Mouse (Mus musculus) forebrain, embryonic 16.5 days (tissue): ENCODE data around the gene Gm9117. TPM values are rescaled to one million over a fixed set of nuclear protein-coding genes. Genes with fewer than 3 reads are reported as not detected.
"Not testable (repeated sequence)": the region's sequence is repeated elsewhere in the genome, so short reads cannot be mapped to it uniquely, and the experiment has no call there.

Experiments
- ATAC-seq: fragments of 200-750 bp; cut with Nextera tagmentation; 2 replicates; pipeline ENCODE4 v1.8.0; 2017; ENCODE audit warnings: mild to moderate bottlenecking, moderate library complexity
- H3K27ac ChIP-seq: fragments of 300-500 bp; sonication (generic); 2 replicates; pipeline ENCODE4 v1.5.1; 2014; ENCODE audit warnings: low read length, control low read depth
- H3K27me3 ChIP-seq: fragments of 300-500 bp; sonication (generic); replicated peaks from 2 replicates; pipeline ENCODE4 v1.6.1; 2014; ENCODE audit warnings: low read length; ENCODE audit not compliant: control insufficient read depth, insufficient read depth
- H3K36me3 ChIP-seq: fragments of 300-500 bp; sonication (generic); 2 replicates; pipeline ENCODE4 v1.6.1; 2014; ENCODE audit not compliant: control insufficient read depth, insufficient read depth
- H3K4me1 ChIP-seq: fragments of 300-500 bp; sonication (generic); replicated peaks from 2 replicates; pipeline ENCODE4 v1.6.1; 2014; ENCODE audit warnings: low read length; ENCODE audit not compliant: control insufficient read depth, insufficient read depth
- H3K4me2 ChIP-seq: fragments of 300-500 bp; sonication (generic); 2 replicates; pipeline ENCODE4 v1.6.1; 2014; ENCODE audit warnings: mild to moderate bottlenecking, low read length, control low read depth
- H3K4me3 ChIP-seq: fragments of 300-500 bp; sonication (generic); replicated peaks from 2 replicates; pipeline ENCODE4 v1.5.1; 2014; ENCODE audit warnings: mild to moderate bottlenecking, low read length, control low read depth
- H3K9ac ChIP-seq: fragments of 300-500 bp; sonication (generic); replicated peaks from 2 replicates; pipeline ENCODE4 v1.6.1; 2014; ENCODE audit warnings: low read depth, low read length, control low read depth
- H3K9me3 ChIP-seq: fragments of 300-500 bp; sonication (generic); 2 replicates; pipeline ENCODE4 v1.6.1; 2016; ENCODE audit warnings: low read length; ENCODE audit not compliant: control insufficient read depth
- WGBS: fragments of 180-500 bp; shearing (Covaris S2); extraction: QIAGEN DNeasy Blood & Tissue Kit; methylation state at CpG from one replicate; pipeline ENCODE4 v1.1.7; 2014; 5-methylcytosine and 5-hydroxymethylcytosine counted together
- polyA plus RNA-seq: library from polyadenylated mRNA; unstranded; fragments of >200 nt; fragmentation: Nextera tagmentation; extraction: Ambion mirVana; gene quantifications from 2 replicates; pipeline ENCODE4 v1.2.1, GENCODE M21; 2015

The Gm9117 gene
- polyA plus RNA-seq, result not detected in 2 replicates

DNA sequence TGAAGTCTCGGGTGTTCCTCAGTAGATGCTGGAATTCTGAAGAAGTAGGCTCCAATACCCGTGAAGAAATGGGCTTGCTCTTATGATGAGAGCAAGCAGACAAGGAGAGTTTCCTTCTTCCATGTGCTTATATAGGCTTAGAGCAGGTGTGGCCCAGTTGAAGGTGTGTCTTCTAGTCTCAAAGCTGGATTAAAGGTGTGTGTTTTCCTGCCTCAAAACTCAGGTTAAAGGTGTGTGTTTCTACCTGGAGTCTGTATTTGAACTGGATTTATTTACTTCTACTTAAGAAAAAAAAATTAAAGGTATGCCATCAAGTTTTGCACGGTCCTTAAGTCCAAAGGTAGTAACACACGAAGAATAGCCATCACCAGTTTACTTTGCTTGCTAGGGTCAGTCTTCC lies at the start of gene Gm9117:
Gm9117 (minus strand) TSS at position 101 of the 400 bp plus-strand sequence.
- not testable (repeated sequence) for H3K27me3 ChIP-seq, H3K4me2 ChIP-seq, H3K9me3 ChIP-seq, H3K4me1 ChIP-seq, ATAC-seq, H3K27ac ChIP-seq, H3K4me3 ChIP-seq, H3K36me3 ChIP-seq, H3K9ac ChIP-seq
- 86% methylated on average over 3 of the region's 4 CpGs for WGBS

DNA sequence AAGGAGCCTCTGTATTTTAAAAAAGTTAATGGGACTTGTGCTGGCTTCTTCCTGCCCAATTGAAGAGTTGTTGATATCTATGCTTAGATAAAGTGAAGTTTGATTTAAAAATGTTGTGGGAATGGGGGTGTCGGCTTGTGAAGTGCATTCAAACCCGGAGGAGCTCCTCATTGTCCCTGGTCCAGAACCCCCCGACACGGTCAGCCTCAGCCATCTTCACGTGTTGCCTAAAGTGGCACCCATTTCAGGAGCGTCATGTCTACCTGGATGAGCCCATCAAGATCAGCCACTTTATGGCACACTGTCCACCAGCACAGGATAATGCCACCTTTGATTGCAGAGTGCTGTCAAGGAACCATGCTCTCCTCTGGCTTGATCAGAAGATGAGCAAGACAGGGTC lies 25.6 kb upstream of the Gm9117 start:
- not testable (repeated sequence) for H3K9ac ChIP-seq, H3K9me3 ChIP-seq, H3K4me1 ChIP-seq, ATAC-seq, H3K36me3 ChIP-seq, H3K27me3 ChIP-seq, H3K4me3 ChIP-seq, H3K4me2 ChIP-seq, H3K27ac ChIP-seq
- WGBS, result 89% methylated on average over 5 of the region's 6 CpGs

DNA sequence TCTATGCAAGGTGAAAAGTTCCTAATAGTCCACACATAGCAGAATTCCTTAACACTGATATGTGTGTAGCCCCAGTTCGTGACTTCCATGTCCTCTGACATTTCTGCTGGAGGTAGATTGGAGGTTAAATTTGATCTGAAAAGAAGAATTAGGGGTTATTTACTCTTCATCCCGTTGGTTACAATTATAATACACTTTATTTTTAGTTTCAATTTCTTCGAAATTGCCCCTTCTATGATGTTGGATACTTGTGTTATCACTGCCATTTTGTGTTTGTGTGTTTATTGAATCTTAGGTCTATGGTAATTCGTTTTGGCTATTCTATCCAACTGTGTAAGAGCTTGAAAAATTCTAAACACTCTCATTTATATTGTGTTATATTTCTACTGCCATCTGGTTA lies 17.9 kb upstream of the Gm9117 start, which contains the start of gene Tdpoz5:
Tdpoz5 (minus strand) TSS at position 101 of the 400 bp plus-strand sequence.
- WGBS, result 95% methylated on average over 2 of the region's 4 CpGs
- not testable (repeated sequence) for H3K4me2 ChIP-seq, H3K4me3 ChIP-seq, H3K4me1 ChIP-seq, H3K27me3 ChIP-seq, H3K27ac ChIP-seq, H3K9me3 ChIP-seq, H3K9ac ChIP-seq, ATAC-seq, H3K36me3 ChIP-seq

DNA sequence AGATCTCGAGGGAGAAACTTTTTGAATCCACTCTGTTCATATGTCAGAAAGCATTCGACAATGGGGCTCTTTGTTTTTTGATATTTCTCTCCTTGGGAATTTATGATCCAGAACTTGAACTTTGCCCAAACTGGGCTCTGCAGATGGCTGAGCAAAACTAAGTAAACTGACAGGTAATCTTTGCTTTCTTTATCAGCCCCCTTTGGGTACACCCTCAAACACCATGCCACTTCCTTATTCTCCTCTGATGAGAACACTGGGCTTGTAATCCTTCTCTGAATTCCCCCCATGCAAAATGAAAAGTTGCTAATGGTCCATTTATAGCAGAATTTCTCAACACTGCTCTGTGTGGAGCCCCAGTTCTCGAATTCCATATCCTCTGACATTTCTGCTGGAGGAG lies 5.0 kb downstream of the Gm9117 start:
- H3K27ac ChIP-seq, H3K27me3 ChIP-seq, H3K36me3 ChIP-seq, H3K9ac ChIP-seq, ATAC-seq, H3K4me1 ChIP-seq, H3K4me3 ChIP-seq, H3K9me3 ChIP-seq, H3K4me2 ChIP-seq: not testable (repeated sequence)
- no CpG with 5 or more reads among the region's 3 CpGs for WGBS

Other genes with a start within 250 kb of the Gm9117 start
- gene Gm5773, start 170.5 kb downstream of the Gm9117 start, polyA plus RNA-seq, result not detected in 2 replicates
- not detected in 2 replicates for gene Tdpoz4, start 147.1 kb downstream of the Gm9117 start, polyA plus RNA-seq
- not detected in 2 replicates for gene Tdpoz3, start 117.5 kb downstream of the Gm9117 start, polyA plus RNA-seq
- gene Tdpoz5, start 17.8 kb upstream of the Gm9117 start, polyA plus RNA-seq, result not detected in 2 replicates
- gene Gm9125, start 111.3 kb upstream of the Gm9117 start, polyA plus RNA-seq, result not detected in 2 replicates
- gene Gm10697, start 129.1 kb upstream of the Gm9117 start, polyA plus RNA-seq, result not detected in 2 replicates
- not detected in 2 replicates for gene Gm10696, start 234.7 kb upstream of the Gm9117 start, polyA plus RNA-seq